Mouse (Mus musculus) thymus, postnatal 10 days (tissue): ENCODE measurements at regions not wholly inside any gene's neighbourhood (a gene's known extent, or its start where the extent isn't known, plus 50 kb on each side); places are given as distances from the start of the nearest gene placed in this dataset.

Source experiments
- DNase-seq, 2 experiments: peaks; one replicate each; pipeline ENCODE4 v3.0.0; 2021; ENCODE audit warnings: low spot score in 2 of 2

DNA sequence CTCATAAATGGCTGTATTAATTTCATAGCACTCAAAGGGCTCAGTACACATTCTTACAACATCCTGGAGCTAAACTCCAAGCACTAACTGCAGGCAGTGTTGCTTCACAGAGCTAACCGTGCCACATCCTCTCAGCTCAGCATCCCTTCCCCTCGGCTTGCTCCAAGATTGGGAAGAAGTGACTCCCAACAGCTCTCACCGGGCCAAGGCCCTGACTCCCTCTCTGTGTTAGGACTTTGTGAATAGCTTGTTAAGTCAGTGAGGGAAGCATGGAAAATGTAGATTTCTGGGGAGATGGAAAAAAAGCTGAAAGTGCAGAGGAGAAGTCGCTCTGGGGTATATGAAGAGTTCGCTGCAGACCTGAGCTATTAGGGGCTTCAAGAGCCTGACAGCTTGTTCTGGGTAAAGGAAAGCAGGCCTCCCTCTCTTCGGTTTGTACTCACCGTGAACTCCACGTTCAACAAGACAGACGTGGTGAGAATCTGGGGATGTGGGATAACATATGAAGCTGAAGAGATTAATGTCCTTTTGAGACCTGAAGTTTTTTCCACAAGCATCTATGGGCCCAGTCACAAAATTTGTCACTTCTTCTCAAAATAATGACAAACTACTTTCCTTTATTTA is 213.5 kb upstream of the Sfrp2 start:
- no peak for DNase-seq

DNA sequence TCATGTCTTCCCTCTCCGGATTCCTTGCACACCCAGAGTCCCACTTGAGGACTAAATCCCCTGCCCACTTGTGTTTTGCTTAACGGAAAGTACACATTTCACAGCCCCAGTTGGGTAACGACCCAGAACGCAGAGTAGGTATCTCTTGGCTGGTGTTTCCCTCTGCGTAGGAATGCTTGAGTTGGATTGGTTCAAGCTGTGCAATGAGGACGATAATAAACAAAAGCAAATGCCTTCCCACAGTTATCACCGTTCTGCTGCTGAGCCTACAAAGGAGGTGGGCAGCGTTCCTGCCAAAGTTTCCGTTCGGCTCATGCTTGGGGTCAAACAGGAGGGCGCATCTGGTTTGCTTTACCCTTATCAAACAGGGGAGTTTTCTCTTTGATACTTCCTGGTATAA is 212.3 kb upstream of the Sfrp2 start:
- no peak for DNase-seq

DNA sequence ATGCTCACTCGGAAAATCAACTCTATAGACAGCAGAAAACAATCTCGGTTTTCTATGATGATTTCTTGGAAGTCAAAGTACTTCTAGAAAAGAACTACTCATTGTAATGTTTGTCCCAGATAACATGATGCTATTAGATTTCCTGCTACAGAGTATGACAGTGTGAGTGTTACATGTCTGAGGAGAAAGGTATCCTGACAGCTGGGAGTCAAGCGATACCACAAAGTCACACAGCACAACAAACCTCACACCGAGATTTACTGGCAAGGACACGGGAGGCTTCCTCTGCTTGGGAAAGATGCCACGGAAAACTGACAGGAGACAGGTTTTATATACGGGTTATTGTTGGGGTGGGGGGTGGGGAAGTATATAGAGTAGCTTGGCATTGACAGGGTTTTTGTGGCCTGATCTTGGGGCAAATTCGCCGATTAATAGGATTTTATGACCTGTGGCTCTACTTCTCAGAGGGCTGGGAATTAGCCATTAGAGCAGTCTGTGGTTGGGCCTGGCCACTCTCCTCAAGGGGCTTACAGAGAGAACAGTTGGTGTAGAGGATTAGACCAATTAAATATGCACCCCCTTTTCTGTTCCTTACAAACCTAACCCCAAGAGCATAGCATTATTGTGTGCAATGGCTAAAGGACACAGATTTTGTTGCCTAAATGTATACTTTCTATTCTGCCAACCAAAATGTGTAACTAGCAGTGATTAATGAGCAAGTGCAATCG is 209.2 kb upstream of the Sfrp2 start:
- no peak for DNase-seq

DNA sequence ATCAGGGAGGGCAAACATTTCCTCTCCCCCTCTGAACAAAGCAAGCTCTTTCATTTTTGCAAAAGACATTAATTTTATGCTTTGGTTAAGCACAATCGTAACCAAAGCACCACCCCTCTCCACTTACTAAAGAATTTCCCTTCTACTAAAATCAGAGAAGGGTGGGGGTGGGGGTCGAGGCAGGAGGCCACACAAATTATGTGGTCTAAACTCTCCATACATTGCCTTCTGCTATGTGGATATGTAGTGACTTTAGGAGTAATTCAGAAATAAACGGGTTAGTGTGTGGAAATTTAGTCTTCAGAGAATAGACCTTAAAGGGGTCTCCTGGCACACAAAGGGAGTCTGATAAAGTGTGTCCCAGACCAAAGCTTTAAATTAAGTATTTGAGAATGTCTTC is 204.1 kb upstream of the Sfrp2 start:
- no peak for DNase-seq

DNA sequence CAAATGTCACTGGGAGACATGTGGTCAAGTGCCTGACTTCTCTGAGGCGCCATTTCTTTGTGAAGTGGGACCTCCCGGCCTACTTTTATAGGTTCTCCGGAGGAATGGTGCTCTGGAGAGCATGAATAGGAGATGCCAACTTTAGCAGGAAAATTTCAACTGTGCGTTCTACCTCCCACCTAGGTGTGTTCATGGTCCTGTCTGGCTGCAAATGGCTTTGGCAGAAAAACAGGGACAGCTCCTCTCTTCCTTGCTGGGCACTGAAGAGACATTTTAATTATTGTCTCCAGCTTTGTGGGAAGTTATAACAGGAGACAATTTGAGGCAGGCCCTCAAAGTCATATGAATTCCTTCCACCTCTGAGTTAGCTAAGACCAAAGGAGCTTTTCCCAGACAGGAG is 190.6 kb upstream of the Sfrp2 start:
- DNase-seq = no peak

DNA sequence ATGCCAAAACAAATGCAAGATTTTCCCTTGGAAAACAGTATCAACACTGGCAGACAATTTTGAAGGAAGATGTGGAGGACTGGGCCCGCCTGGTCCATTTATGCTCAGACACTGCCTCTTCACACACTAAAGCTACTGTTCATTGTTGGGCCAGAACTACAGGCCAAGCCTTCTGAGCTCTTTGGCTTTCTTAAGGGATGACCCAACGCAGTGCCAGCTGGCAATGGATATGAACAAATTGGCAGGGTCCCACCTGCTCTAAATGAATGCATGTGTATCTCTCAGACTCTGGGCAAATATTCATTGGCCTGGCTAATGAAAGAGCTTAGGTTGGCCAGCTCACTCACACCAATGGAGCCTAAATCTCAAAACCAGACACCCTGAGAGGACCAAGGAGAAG is 190.0 kb upstream of the Sfrp2 start:
- DNase-seq = no peak

DNA sequence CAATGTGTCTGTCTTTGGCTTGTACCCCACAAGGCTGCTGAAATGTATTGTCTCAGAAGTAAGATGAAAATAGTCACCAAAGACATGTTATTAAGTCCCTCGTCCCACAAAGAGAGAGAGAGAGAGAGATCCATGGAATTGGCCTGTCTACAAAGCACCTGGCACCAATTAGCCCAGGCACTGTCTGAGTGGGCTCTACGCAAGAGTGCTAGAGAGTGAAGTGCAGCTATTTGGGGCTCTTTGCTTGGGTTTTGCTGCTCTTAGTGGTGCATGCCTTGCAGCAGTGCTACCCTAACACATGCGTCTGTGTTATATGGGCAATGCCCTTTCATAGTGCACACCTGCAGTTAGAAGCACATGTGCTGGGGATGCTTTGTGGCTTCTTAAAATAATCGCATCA is 185.4 kb upstream of the Sfrp2 start:
- DNase-seq = no peak

DNA sequence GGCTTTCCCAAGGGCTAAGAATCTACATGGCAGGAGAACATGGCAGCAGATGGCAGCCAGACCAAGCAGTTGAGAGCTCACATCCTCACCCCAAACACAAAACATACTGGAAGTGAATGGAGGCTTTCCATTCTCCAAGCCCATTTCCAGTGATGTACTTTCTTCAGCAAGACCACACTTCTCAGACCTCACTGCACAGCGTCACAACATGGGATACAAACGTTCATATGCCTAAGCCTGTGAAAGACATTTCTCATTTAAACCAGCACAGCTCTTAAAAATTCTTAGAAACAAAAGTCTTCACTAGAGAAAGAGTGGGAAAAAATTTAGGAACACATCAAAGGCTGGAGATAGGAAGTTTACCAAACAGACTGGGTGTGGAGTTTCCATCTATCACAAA is 183.9 kb upstream of the Sfrp2 start:
- DNase-seq = no peak

DNA sequence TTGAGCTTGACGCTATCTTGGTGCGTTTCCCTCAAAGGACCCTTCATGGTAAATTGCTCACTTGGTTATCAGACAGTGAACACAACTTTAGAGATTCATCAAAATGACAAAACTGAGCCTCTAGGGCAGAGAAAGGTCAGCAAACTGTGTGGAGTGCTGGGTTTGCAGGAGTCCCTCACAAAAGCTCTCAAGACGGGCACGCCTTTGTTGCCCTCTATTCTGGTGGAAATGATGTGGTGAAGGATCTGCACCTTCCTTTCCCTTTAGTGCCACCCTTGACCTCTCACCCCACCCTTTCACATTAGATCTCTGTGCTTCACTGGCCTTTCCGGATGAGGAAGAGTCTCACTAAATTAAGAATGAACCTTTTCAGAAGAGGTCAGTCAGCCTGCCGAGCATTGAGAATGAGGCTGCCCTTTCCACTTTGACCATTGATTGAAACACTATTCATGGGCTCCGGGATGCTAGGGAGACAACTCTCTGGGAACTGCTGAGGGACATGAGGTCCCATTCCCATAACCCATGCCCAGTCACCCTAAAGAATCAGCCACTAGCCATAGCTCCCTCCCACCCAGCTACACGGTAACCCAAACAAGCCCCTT is 182.9 kb upstream of the Sfrp2 start:
- DNase-seq = no peak

DNA sequence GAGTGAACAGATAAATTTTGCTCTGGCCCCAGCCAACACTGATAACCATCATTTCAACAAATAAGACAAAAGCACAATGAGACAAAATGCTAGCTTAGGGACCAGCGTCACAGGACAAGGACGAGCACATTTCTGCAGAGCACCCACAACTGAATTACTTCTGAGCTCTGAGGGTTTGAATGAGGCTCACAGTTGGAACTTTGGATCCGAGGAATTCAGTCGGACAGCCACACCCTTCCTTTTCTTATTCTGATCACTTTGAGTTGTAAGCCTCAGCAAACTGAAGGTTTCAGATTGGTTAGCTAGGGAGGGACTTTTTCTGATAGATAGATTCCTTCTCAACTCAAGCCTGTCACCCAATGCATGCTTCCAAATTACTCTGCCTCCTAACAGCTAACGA is 180.0 kb upstream of the Sfrp2 start:
- no peak for DNase-seq

DNA sequence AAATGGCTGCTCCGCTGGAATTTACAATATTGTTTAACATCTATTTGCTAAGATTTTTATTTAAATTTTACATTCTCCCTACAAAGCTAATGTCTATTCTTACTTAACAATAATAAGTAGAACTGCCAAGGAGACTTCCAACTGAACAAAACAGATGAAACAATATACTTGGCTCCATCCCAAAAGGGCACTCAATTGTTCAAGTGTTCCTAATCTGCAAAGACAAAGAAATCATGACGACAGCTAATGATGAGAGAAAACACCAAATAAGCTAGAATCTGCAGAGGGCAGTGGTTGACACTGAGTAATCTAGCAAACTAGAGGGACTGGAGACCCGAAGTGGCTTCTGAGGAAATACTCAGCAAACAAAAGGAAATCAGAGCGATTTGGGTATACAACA is 179.6 kb upstream of the Sfrp2 start:
- DNase-seq = no peak

DNA sequence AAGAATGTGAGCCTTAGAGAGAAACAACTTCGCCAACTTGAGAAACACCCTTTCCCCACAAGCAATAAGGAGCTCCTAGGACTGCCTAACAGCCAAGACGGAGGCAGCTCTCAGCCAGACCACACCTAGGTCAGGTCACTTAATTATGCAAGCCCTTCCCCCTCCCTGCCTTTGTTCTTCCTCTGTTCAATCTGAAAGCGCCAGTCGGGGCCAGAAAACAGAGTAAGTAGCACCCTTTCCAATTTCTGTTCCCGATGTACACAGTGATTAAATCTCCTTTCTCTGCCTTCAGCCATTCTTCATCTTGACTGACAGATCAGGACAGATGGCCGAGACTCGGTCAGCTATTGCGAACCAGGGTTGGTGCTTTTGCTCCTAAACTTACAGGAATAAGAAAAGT is 177.0 kb upstream of the Sfrp2 start:
- no peak for DNase-seq

DNA sequence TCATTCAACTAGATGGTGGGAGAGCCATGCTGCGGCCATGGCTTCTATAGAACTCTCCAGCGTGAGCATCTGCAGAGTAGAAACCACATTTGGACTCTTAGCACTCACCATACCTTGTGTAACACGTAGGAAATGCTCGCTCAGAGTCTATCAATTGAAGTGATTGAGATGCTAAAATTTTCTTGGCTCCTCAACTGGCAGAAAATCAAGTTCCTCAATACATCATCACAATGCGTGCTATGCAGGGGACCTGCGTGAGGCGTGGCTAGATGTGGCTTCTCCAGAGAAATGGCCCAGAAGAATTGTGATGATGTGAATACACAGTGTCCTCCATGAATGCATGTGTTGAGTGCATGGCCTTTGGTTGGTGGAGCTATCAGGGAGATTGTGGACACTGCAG is 174.9 kb upstream of the Sfrp2 start:
- DNase-seq = no peak

DNA sequence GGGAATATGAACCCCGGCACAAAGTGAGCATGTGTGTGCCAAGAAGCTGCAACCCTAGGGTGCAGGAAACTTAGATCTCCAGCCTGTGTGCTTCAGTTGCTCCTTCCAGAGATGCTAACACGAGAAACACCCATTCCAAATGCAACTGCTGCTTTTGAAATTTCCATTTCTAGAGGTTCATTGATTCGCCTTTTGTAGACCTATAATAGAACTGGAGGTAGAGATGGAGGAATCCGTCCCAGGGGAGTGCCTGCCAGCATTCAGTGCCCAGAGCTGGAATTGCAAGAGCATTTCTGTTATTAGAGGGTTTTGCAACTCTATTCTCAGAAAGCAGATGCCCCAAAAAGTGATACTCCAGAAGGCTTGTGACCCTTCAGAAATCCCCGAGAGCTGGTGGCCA is 172.8 kb upstream of the Sfrp2 start:
- DNase-seq = no peak

DNA sequence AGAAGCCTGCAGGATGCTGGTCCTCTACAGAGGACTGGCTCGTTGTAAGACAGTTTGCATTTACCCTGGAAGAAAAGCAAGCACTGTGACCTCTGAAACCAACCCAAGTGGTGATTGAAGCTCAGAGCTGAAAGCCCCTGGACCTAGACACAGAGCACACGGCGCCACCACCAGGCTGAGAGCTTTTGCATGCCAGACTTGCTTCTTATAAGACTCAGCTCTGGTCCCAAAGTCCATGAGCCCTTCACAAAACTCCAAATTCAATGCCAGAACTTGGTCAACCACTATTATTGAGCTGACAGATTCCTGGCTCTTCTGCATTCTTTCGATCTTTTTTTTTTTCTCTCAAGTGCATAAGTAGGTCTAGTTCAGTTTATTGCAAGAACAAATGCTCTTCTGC is 164.6 kb upstream of the Sfrp2 start:
- no peak for DNase-seq

DNA sequence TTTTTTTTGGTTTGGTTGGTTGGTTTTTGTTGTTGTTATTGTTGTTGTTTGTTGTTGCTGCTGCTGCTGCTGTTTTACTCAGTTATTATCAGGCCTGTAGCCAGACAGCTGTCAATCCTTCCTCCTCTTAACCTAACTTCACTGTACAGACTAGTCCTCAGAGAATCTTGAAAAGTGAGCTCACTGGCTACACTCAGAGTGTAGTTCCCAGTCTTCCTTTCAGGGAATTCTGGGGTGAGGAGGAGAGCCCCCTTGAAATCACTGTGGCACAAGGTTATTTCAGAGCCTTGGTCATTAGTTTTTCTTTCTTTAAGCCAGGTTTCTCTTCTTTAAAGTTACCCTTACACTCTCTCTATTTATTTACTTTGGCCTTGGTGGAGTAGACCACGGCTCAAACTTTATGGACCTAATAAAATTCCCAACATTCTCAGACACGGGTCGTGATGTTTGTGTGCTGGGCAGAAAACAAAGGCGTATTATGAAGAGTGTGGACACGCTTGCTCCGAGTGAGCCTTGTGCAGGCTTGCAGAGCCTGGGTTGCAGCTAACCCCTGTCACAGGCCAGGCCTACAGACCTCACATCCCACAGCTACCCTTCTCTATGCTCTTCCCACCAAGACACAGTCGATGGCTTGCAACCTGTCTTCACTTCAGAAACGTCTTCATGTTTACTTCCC is 156.9 kb upstream of the Sfrp2 start:
- DNase-seq = no peak

DNA sequence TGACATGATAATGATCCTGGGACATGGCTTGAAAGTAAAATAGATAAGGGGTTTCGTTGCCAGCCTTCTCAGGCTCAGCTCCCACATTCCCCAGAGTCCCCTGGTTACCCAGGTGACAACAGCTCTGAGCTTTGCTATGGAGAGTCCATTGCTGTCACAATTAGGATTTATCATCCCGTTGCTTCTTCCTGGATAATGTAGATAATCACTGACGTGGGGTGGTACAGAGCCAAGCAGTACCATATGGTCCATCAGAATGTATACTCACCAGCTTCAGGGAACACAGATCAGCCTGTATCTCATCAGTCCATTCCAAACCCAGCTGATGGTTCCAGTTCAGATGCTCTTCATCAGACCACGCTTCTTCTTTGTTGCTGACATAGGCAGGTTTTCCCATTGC is 145.7 kb upstream of the Sfrp2 start:
- DNase-seq = no peak

DNA sequence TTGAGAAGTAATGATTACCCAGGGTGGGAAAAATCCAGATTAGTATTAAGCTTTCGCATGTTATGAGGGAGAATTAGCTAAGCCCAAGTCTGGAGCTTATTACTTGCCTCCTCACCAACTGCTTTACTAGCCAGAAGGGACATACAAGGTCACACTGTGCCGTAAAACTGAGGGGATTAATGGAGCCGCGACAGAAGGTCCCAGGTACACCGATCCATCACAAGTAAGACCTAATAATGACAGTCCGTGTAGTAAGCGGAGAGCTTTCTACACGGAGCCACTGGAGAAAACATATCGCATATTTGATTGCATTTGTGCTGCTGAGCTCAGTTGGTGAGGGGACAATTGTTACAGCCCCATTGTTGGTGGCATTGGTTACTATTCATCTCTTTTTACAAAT is 133.1 kb upstream of the Sfrp2 start:
- DNase-seq = no peak

DNA sequence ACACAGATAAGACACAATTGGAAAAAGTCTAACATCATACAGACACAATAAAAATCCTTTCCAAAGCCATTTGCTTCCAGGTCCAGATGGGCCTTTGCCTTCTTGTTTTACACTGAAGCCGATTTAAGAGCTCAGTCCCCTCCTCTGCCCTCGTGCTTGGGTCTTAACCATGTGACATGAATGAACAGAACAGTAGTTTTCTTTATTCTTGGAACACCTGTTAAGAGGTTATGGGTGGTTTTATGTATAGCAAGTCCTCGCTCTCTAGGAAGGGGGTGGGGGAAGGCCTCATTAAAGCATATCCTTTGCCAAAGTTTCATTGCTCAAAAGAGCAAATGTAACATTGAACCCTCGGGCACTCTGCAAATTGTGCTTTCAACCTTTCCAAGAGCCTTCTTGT is 125.7 kb upstream of the Sfrp2 start:
- DNase-seq = no peak

DNA sequence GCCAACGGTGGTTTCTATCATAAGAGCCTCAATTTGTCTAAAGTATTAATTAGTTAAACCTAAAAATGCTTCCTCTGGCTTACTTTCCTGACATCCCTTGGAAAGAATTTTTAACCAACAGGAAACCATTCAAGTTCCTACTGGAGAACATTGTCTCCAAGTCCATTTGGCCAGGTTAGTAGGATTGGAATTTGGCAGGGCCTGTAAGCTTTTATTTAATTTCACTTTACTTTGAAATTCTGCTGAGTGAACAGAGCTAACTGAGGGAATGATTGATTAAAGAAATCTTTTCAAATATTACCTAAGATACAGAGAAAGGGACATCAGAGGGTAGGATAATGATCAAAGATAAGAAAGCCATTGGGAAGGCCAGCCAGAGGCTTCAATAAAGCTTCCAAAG is 102.4 kb upstream of the Sfrp2 start:
- DNase-seq = no peak

DNA sequence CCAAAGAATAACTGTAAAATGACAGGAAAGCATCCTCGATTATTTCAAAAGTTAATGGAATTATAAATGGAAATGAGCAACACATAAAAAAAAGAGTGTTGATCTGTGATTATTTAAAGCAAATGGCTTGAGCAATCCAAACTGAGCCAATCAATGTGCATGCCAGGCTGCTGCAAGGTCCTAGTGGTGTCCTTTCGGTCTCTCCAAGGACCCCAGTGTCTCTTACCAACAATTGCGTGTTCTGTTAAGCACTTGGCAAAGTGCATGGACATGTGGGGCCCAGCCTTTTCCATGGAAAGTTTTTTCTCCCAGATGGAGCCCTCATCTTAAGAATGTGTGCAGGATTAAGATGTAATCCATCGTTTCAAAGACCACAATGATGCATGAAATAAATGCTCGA is 90.0 kb upstream of the Sfrp2 start:
- DNase-seq = no peak

DNA sequence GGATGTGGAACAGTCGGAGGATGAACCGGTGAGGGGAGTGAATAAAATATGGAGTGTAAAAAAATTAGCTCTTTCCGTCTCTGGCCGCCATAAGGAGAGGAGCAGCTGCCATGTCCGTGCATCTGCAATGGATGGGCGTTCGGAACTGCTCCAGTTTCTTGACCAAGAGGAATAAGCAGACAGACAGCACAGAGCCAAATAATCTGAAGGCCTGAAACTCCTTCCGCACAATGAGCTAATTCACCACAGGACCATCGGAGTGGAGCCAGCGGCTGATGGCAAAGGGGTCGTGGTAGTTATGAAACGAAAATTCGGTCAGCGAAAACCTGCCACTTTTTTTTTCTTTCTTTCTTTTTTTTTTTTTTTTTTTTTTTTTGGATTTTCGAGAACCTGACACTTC is 79.5 kb upstream of the Sfrp2 start:
- no peak for DNase-seq

DNA sequence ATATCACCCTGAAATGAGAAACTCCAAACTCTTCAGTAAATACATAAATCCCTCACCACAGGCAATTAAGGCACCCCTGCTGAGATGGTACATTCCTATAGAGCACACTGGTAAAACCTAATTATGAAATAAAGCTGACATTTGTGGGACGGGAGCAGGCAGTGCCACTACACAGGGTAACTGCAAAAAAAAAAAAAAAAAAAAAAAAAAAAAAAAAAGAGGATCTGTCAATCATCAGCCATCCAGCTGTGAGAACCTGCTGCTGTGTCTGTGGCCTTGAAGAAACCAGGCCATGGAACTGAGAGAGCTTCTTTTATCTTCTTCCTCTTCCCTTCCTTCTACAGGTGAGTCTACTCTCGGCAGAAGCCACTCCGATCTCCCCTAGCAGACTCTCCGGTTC is 78.6 kb upstream of the Sfrp2 start:
- DNase-seq = no peak
